Mouse (Mus musculus) stomach, embryonic 14.5 days (tissue): Measurements from ENCODE around the gene 1700025C18Rik. TPM values are rescaled to one million over a fixed set of nuclear protein-coding genes. Genes with fewer than 3 reads are reported as not detected.

ENCODE experiments used
- ATAC-seq: fragments of 200-750 bp; cut with Nextera tagmentation; 2 replicates; pipeline ENCODE4 v1.8.0; 2017; ENCODE audit warnings: low read depth, moderate TSS enrichment; ENCODE audit not compliant: insufficient number of reproducible peaks, insufficient read depth, low FRiP score
- H3K27ac ChIP-seq: fragments of 300-500 bp; sonication (generic); 2 replicates; pipeline ENCODE4 v1.5.1; 2014; ENCODE audit warnings: mild to moderate bottlenecking, low read length, moderate library complexity, mixed read lengths
- H3K27me3 ChIP-seq: fragments of 300-500 bp; sonication (generic); 2 replicates; pipeline ENCODE4 v1.6.1; 2014; ENCODE audit warnings: low read length, control low read depth, mixed read lengths; ENCODE audit not compliant: control insufficient read depth, insufficient read depth
- H3K36me3 ChIP-seq: fragments of 300-500 bp; sonication (generic); 2 replicates; pipeline ENCODE4 v1.6.1; 2014; ENCODE audit warnings: mild to moderate bottlenecking, control low read depth, low read length, moderate library complexity, mixed read lengths; ENCODE audit not compliant: control insufficient read depth, insufficient read depth
- H3K4me1 ChIP-seq: fragments of 300-500 bp; sonication (generic); 2 replicates; pipeline ENCODE4 v1.6.1; 2014; ENCODE audit warnings: low read length, control low read depth, mixed read lengths; ENCODE audit not compliant: control insufficient read depth, insufficient read depth
- H3K4me2 ChIP-seq: fragments of 300-500 bp; sonication (generic); replicated peaks from 2 replicates; pipeline ENCODE4 v1.6.1; 2014; ENCODE audit warnings: low read depth, low read length, control low read depth
- H3K4me3 ChIP-seq: fragments of 300-500 bp; sonication (generic); 2 replicates; pipeline ENCODE4 v1.5.1; 2014; ENCODE audit warnings: low read depth, low read length, control low read depth
- H3K9ac ChIP-seq: fragments of 300-500 bp; sonication (generic); replicated peaks from 2 replicates; pipeline ENCODE4 v1.6.1; 2014; ENCODE audit warnings: low read depth, mild to moderate bottlenecking, control low read depth, low read length, moderate library complexity, mixed read lengths
- H3K9me3 ChIP-seq: fragments of 300-500 bp; sonication (generic); 2 replicates; pipeline ENCODE4 v1.6.1; 2016; ENCODE audit warnings: low read depth, low read length, control low read depth; ENCODE audit not compliant: control insufficient read depth
- WGBS: fragments of 180-500 bp; shearing (Covaris S2); extraction: QIAGEN DNeasy Blood & Tissue Kit; methylation state at CpG from one replicate; pipeline ENCODE4 v1.1.7; 2014; 5-methylcytosine and 5-hydroxymethylcytosine counted together
- polyA plus RNA-seq: library from polyadenylated mRNA; unstranded; fragments of >200 nt; fragmentation: Nextera tagmentation; extraction: Ambion mirVana; gene quantifications from 2 replicates; pipeline ENCODE4 v1.2.1, GENCODE M21; 2014

1700025C18Rik gene
- polyA plus RNA-seq = not detected in 2 replicates

DNA sequence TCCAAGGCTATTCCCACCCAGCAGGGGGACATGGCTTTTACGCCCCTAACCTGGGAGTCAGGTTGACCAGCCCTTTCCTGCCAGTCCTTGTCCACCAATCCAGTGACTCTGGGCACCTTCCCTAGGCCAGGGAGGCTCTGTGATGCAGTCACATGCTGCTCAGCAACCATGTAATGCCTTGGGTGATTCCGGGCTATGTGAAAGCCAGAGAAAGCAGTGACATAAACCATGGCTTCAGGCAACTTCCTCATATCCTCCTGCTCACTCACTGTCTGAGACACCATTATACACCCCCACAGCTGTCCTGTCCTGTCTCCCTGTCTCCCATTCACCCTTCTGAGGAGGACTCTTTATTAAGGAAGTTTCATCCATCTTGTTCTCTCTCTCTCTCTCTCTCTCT lies at the start of gene 1700025C18Rik:
Gene 1700025C18Rik (minus strand): TSS at position 101 of the 400 bp plus-strand sequence.
- H3K9me3 ChIP-seq = no peaks in the 10 kb centered on the region
- H3K4me3 ChIP-seq = no peak within 1 kb of the TSS
- no peaks in the 10 kb centered on the region for H3K4me1 ChIP-seq
- H3K9ac ChIP-seq = no peak within 1 kb of the TSS
- no peaks in the 10 kb centered on the region for H3K27me3 ChIP-seq
- H3K36me3 ChIP-seq = no peaks in the 10 kb centered on the region
- no peak within 1 kb of the TSS for H3K4me2 ChIP-seq
- H3K27ac ChIP-seq = no peak within 1 kb of the TSS
- 68% methylated on average over 2 of the region's 2 CpGs for WGBS
- no peak for ATAC-seq

- Histone ChIP-seq H3K4me3 (no peak overlapping the region), H3K4me2 (no peak overlapping the region), H3K9me3 (no peaks in the 10 kb centered on the region), H3K9ac (no peak overlapping the region), H3K4me1 (peaks cover 15% of the 10 kb centered on the region), H3K27me3 (no peaks in the 10 kb centered on the region), H3K27ac (peak overlapping the region; percentile 18; the same call in 1 of the 2 replicates), H3K36me3 (no peaks in the 10 kb centered on the region)
- ATAC-seq = no peak
- WGBS = 23% methylated on average over 16 of the region's 16 CpGs
Observed at GRCm38 (mm10) chr2:165136049-165136448, 45.5 kb upstream of the 1700025C18Rik start.

DNA sequence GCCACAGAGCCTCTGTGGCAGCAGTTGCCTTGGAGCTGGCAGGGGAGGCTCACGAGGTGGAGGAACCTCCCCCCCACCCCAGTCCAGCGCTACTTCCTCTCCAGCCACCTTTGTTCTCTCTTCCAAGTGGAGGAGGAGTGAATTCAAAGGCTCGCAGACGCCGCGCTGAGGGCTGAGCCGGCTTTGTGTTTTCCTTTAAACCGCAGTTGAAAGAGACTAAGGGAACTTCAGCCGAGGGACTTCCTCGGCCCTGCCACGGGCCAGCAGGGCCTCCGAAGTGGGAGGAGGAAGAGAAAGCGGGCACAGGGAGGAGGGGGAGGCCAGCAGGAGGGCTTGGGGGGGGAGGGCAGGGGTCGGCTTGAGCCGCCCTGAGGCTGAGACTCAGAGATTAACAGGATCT lies 43.0 kb upstream of the 1700025C18Rik start:
- Histone ChIP-seq H3K27ac (no peak overlapping the region), H3K4me3 (no peak overlapping the region), H3K27me3 (no peaks in the 10 kb centered on the region), H3K36me3 (no peaks in the 10 kb centered on the region), H3K4me2 (peak overlapping the region; percentile 12; the same call in 1 of the 2 replicates), H3K9ac (no peak overlapping the region), H3K4me1 (peaks cover 15% of the 10 kb centered on the region), H3K9me3 (no peaks in the 10 kb centered on the region)
- ATAC-seq = no peak
- WGBS = under 1% methylated on average over 15 of the region's 15 CpGs

DNA sequence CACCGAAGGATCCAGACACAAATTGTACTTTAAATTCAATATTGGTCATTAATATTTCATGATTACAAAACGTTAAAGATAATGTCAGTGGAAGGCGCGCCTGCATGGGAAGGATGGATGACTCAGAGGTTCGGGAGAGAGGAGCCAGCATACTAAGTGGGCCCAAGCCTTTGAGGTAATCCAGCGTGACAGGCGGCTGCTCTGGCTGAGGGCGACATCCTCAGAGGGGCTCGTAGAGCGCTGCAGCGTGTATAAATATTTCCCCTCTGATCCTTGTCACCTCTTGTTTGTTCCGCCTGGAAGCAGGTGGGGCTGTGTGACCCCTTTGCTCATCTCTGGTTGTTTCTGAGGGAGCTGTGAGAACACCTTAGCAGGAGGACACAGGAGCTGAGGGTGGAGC lies 40.9 kb upstream of the 1700025C18Rik start:
- Histone ChIP-seq H3K27me3 (no peaks in the 10 kb centered on the region), H3K4me3 (no peak overlapping the region), H3K27ac (no peak overlapping the region), H3K9ac (no peak overlapping the region), H3K9me3 (no peaks in the 10 kb centered on the region), H3K36me3 (no peaks in the 10 kb centered on the region), H3K4me1 (peaks cover 11% of the 10 kb centered on the region), H3K4me2 (no peak overlapping the region)
- WGBS = 40% methylated on average over 12 of the region's 12 CpGs
- no peak for ATAC-seq

DNA sequence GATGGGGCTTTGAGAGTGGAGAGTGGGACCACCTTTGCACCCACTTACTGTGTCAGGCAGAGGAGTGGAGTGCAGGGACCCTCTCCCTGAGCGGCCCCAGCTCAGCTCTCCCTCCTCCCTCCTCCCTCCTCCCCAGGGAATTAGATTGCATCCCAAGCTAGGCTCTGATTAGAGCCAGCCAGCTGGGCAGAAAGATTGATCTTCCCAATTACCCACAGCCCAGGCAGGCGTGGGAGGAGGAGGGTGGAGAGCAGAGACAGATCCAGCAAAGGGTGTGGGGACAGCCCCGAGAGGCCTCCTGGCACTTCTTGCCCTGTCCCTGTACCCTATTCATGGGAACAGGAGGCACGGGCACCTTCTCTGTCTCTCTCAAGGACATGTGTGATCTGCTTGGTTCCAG lies 38.6 kb upstream of the 1700025C18Rik start:
- 45% methylated on average over 4 of the region's 4 CpGs for WGBS
- ATAC-seq = no peak
- Histone ChIP-seq H3K4me1 (0 out of 2 replicates have a peak, but pooled peaks cover 7% of the 10 kb centered on the region), H3K9me3 (no peaks in the 10 kb centered on the region), H3K4me2 (no peak overlapping the region), H3K4me3 (no peak overlapping the region), H3K27ac (no peak overlapping the region), H3K27me3 (no peaks in the 10 kb centered on the region), H3K36me3 (no peaks in the 10 kb centered on the region), H3K9ac (no peak overlapping the region)

- WGBS = 55% methylated on average over 10 of the region's 10 CpGs
- Histone ChIP-seq H3K4me2 (no peak overlapping the region), H3K9ac (no peak overlapping the region), H3K27ac (no peak overlapping the region), H3K4me1 (no peaks in the 10 kb centered on the region), H3K9me3 (no peaks in the 10 kb centered on the region), H3K4me3 (no peak overlapping the region), H3K36me3 (no peaks in the 10 kb centered on the region), H3K27me3 (no peaks in the 10 kb centered on the region)
- no peak for ATAC-seq
Observed at GRCm38 (mm10) chr2:165126896-165127562, 36.5 kb upstream of the 1700025C18Rik start.

- WGBS = 26% methylated on average over 10 of the region's 10 CpGs
- Histone ChIP-seq H3K4me3 (no peak overlapping the region), H3K9ac (no peak overlapping the region), H3K4me1 (no peaks in the 10 kb centered on the region), H3K27me3 (peaks cover 10% of the 10 kb centered on the region; the same call in 1 of the 2 replicates), H3K27ac (no peak overlapping the region), H3K9me3 (no peaks in the 10 kb centered on the region), H3K4me2 (no peak overlapping the region), H3K36me3 (no peaks in the 10 kb centered on the region)
- ATAC-seq = no peak
Observed at GRCm38 (mm10) chr2:165121206-165121840, 30.8 kb upstream of the 1700025C18Rik start.

DNA sequence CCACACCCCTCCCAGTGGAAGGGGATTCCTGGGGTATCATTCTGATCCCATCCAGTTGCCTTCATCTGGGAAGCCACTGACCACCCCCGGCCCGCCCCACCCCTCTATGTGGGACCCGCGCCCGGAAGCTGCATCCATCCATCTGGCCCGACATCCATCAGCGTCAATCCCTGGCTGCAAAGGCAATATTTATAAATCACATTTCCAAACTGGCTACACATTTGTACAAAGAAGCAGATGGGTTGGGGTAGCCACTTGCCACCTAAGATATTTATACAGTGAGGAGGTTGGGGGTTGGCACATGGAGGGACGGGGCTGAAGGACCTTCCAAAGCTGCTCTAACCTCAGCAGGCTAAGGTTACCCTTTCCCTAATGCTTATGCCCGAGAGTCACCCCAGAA lies 30.2 kb upstream of the 1700025C18Rik start:
- Histone ChIP-seq H3K4me1 (no peaks in the 10 kb centered on the region), H3K4me3 (no peak overlapping the region), H3K36me3 (no peaks in the 10 kb centered on the region), H3K4me2 (no peak overlapping the region), H3K27me3 (peaks cover 12% of the 10 kb centered on the region; the same call in 1 of the 2 replicates), H3K9ac (no peak overlapping the region), H3K9me3 (no peaks in the 10 kb centered on the region), H3K27ac (no peak overlapping the region)
- WGBS = 52% methylated on average over 9 of the region's 9 CpGs
- no peak for ATAC-seq
